Mouse (Mus musculus) liver, postnatal 0 days (tissue): ENCODE data around the gene Nlrc5. TPM values are rescaled to one million over a fixed set of nuclear protein-coding genes. Genes with fewer than 3 reads are reported as not detected.
A peak's percentile ranks its signal among the peaks of the same experiment; 100 is the strongest.

ENCODE experiments used
- ATAC-seq: fragments of 200-750 bp; cut with Nextera tagmentation; 2 replicates; pipeline ENCODE4 v1.8.0; 2017; ENCODE audit warnings: mild to moderate bottlenecking, moderate library complexity
- DNase-seq: peaks from one replicate; pipeline ENCODE4 v3.0.0-alpha.2; 2016
- H3K27ac ChIP-seq: fragments of 300-500 bp; sonication (generic); 2 replicates; pipeline ENCODE4 v1.5.1; 2014; ENCODE audit warnings: antibody characterized with exemption, moderate library complexity, mild to moderate bottlenecking, low read depth
- H3K27me3 ChIP-seq: fragments of 300-500 bp; sonication (generic); 2 replicates; pipeline ENCODE4 v1.6.1; 2014; ENCODE audit warnings: low read length, control low read depth, mixed read lengths; ENCODE audit not compliant: insufficient read depth
- H3K36me3 ChIP-seq: fragments of 300-500 bp; sonication (generic); replicated peaks from 2 replicates; pipeline ENCODE4 v1.6.1; 2014; ENCODE audit warnings: mild to moderate bottlenecking, control low read depth, low read length, moderate library complexity, mixed read lengths; ENCODE audit not compliant: insufficient read depth
- H3K4me1 ChIP-seq: fragments of 300-500 bp; sonication (generic); 2 replicates; pipeline ENCODE4 v1.6.1; 2014; ENCODE audit warnings: antibody characterized with exemption, mild to moderate bottlenecking, control low read depth; ENCODE audit not compliant: insufficient read depth
- H3K4me2 ChIP-seq: fragments of 300-500 bp; sonication (generic); 2 replicates; pipeline ENCODE4 v1.6.1; 2014; ENCODE audit warnings: low read depth, mild to moderate bottlenecking, low read length, moderate library complexity, mixed read lengths
- H3K4me3 ChIP-seq: fragments of 300-500 bp; sonication (generic); 2 replicates; pipeline ENCODE4 v1.5.1; 2014; ENCODE audit warnings: low read depth, low read length
- H3K9ac ChIP-seq: fragments of 300-500 bp; sonication (generic); replicated peaks from 2 replicates; pipeline ENCODE4 v1.6.1; 2014; ENCODE audit warnings: mild to moderate bottlenecking, moderate library complexity
- H3K9me3 ChIP-seq: fragments of 300-500 bp; sonication (generic); 2 replicates; pipeline ENCODE4 v1.6.1; 2016; ENCODE audit warnings: mild to moderate bottlenecking, control low read depth, low read length, mixed read lengths
- CTCF ChIP-seq: sonication (generic); IDR thresholded peaks from 2 replicates; pipeline ENCODE4 v1.5.1; 2016; ENCODE audit warnings: antibody characterized with exemption, low read depth
- EP300 ChIP-seq: IDR thresholded peaks from 2 replicates; pipeline ENCODE4 v1.6.1; 2016; ENCODE audit warnings: antibody characterized with exemption, low read depth, mild to moderate bottlenecking
- WGBS: fragments of 180-500 bp; shearing (Covaris S2); extraction: QIAGEN DNeasy Blood & Tissue Kit; methylation state at CpG from one replicate; pipeline ENCODE4 v1.1.7; 2014; ENCODE audit not compliant: insufficient replicate concordance; 5-methylcytosine and 5-hydroxymethylcytosine counted together
- polyA plus RNA-seq: library from polyadenylated mRNA; unstranded; fragments of >200 nt; fragmentation: Nextera tagmentation; extraction: Ambion mirVana; gene quantifications from 2 replicates; pipeline ENCODE4 v1.2.1, GENCODE M21; 2015

The Nlrc5 gene
- polyA plus RNA-seq, 1 experiment from 2014 or later: 1.3 TPM

- no peak for TF ChIP-seq CTCF
- no peak for TF ChIP-seq EP300
- no peak for ATAC-seq
- Histone ChIP-seq H3K9me3 (no peaks in the 10 kb centered on the region), H3K4me1 (peaks cover 17% of the 10 kb centered on the region), H3K4me2 (peak overlapping the region; percentile 86), H3K9ac (peak overlapping the region; percentile 36), H3K27me3 (no peaks in the 10 kb centered on the region), H3K4me3 (peak overlapping the region; percentile 91), H3K36me3 (peaks cover 52% of the 10 kb centered on the region), H3K27ac (peak overlapping the region; percentile 99; the same call in 1 of the 2 replicates)
- WGBS: 86% methylated on average over 6 of the region's 6 CpGs
- no peak for DNase-seq
Observed at GRCm38 (mm10) chr8:94389531-94389930, 44.6 kb upstream of the Nlrc5 start.

GRCm38 (mm10) chr8:94390429-94390828, 43.7 kb upstream of the Nlrc5 start:
- H3K27me3 ChIP-seq: no peaks in the 10 kb centered on the region
- H3K9me3 ChIP-seq: no peaks in the 10 kb centered on the region
- WGBS: 90% methylated on average over 6 of the region's 6 CpGs
- no peak for TF ChIP-seq CTCF
- no peak for TF ChIP-seq EP300
- H3K36me3 ChIP-seq: peaks cover 61% of the 10 kb centered on the region
- DNase-seq (no peak), ATAC-seq (no peak)
- H3K4me3 ChIP-seq: no peak overlapping the region
- H3K9ac ChIP-seq: no peak overlapping the region
- peaks cover 15% of the 10 kb centered on the region for H3K4me1 ChIP-seq
- H3K4me2 ChIP-seq: no peak overlapping the region
- H3K27ac ChIP-seq: no peak overlapping the region

- Histone ChIP-seq H3K4me1 (peaks cover 10% of the 10 kb centered on the region), H3K36me3 (peaks cover 66% of the 10 kb centered on the region), H3K27ac (no peak overlapping the region), H3K27me3 (no peaks in the 10 kb centered on the region), H3K9me3 (no peaks in the 10 kb centered on the region), H3K4me2 (no peak overlapping the region), H3K4me3 (no peak overlapping the region), H3K9ac (0 out of 2 replicates have a peak overlapping the region, but pooled peaks have one; percentile 6)
- ATAC-seq: no peak
- WGBS: 92% methylated on average over 8 of the region's 8 CpGs
- TF ChIP-seq EP300: no peak
- TF ChIP-seq CTCF: no peak
- no peak for DNase-seq
Observed at GRCm38 (mm10) chr8:94390910-94391309, 43.2 kb upstream of the Nlrc5 start.

- H3K36me3 ChIP-seq: peaks cover 69% of the 10 kb centered on the region
- DNase-seq: peak; percentile 70
Observed at GRCm38 (mm10) chr8:94392147-94392546, 42.0 kb upstream of the Nlrc5 start.

GRCm38 (mm10) chr8:94392648-94393047, 41.5 kb upstream of the Nlrc5 start:
- Histone ChIP-seq H3K9me3 (no peaks in the 10 kb centered on the region), H3K4me3 (no peak overlapping the region), H3K4me1 (peaks cover 10% of the 10 kb centered on the region; the same call in 1 of the 2 replicates), H3K27ac (peak overlapping the region; percentile 46; the same call in 1 of the 2 replicates), H3K9ac (no peak overlapping the region), H3K27me3 (no peaks in the 10 kb centered on the region), H3K36me3 (peaks cover 71% of the 10 kb centered on the region), H3K4me2 (no peak overlapping the region)
- WGBS: 59% methylated on average over 6 of the region's 6 CpGs
- peak; percentile 11; the same call in 1 of the 2 replicates for ATAC-seq
- TF ChIP-seq EP300: peak; percentile 59; the same call in 1 of the 2 replicates
- TF ChIP-seq CTCF: no peak
- no peak for DNase-seq

More at GRCm38 (mm10) chr8:94392147-94392546, 42.0 kb upstream of the Nlrc5 start:
- Histone ChIP-seq H3K9ac (no peak overlapping the region), H3K27ac (peak overlapping the region; percentile 37; the same call in 1 of the 2 replicates), H3K4me2 (no peak overlapping the region), H3K4me3 (no peak overlapping the region), H3K27me3 (no peaks in the 10 kb centered on the region), H3K4me1 (peaks cover 10% of the 10 kb centered on the region; the same call in 1 of the 2 replicates), H3K9me3 (no peaks in the 10 kb centered on the region)
- TF ChIP-seq CTCF (peak; percentile 64), EP300 (no peak)
- no peak for ATAC-seq
- WGBS: 84% methylated on average over 12 of the region's 12 CpGs

GRCm38 (mm10) chr8:94395851-94396540, 38.2 kb upstream of the Nlrc5 start:
- H3K27me3 ChIP-seq: no peaks in the 10 kb centered on the region
- 0 out of 2 replicates have a peak overlapping the region, but pooled peaks have one; percentile 4 for H3K27ac ChIP-seq
- H3K4me1 ChIP-seq: peaks cover 2% of the 10 kb centered on the region; the same call in 1 of the 2 replicates
- 83% methylated on average over 6 of the region's 6 CpGs for WGBS
- no peaks in the 10 kb centered on the region for H3K9me3 ChIP-seq
- H3K4me2 ChIP-seq: no peak overlapping the region
- ATAC-seq (peak; percentile 6), DNase-seq (no peak)
- no peak overlapping the region for H3K4me3 ChIP-seq
- no peak for TF ChIP-seq EP300
- no peak for TF ChIP-seq CTCF
- H3K9ac ChIP-seq: no peak overlapping the region
- peaks cover 58% of the 10 kb centered on the region for H3K36me3 ChIP-seq
